Mouse (Mus musculus) adrenal gland, postnatal 14 days (tissue): ENCODE results near the gene Atn1. TPM values are rescaled to one million over a fixed set of nuclear protein-coding genes. Genes with fewer than 3 reads are reported as not detected.

ENCODE experiments used
- DNase-seq: peaks from one replicate; pipeline ENCODE4 v3.0.0; 2021; ENCODE audit warnings: mixed read lengths
- microRNA-seq, 2 experiments: library from miRNA; unstranded; fragments of <30 nt; microRNA quantifications; one replicate each; pipeline ENCODE4 v1.2.0; 2021
- total RNA-seq: library from RNA; stranded (reverse); gene quantifications from 2 replicates; pipeline ENCODE4 v1.2.3, GENCODE M21; 2021

Atn1 gene
- total RNA-seq, 1 experiment from 2014 or later = 70.3 TPM

DNA sequence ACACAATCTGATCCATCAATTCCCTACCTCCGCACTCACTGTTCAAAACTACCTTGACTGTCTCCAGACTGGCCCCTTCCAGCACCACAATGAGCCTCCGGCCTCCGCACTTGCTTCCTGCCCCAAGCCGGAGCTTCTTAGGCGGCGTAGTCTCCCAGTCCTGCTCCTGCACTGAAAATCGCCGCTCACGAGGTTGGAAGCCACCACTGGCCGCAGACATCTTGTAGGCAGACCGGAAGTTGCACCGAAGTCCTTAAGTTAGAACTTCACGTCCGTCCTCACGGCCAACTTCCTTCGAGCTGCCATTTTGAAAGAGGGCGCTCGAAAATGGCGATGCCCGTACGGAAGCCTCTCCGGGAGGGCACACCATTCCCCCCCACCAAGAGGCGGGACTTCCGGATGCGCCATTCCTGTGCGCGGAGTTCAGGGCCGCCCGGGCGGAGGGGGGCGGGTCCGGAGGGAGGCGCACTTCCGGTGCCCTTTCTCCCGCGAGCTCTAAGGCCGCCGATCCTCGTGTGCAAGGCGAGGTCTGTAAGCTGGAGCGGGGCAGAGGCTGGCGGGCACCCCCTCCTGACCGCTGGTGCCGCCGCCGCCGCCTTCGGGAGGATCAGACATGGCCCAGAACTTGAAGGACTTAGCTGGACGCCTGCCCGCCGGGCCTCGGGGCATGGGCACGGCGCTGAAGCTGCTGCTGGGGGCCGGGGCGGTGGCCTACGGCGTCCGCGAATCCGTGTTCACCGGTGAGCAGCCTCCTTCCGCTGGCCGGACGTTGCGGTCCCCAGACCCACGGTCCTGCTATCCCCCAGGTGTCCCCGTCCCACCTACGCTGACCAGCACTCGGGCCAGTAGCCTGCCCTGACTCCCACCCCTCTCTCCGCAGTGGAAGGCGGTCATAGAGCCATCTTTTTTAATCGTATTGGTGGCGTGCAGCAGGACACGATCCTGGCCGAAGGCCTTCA is 44.2 kb downstream of the Atn1 start, which contains the start of the genes Emg1 and Phb2:
TSS of gene Emg1 (minus strand) at position 355 of the 959 bp plus-strand sequence.
TSS of gene Phb2 (plus strand) at position 513 of the 959 bp plus-strand sequence.
- DNase-seq = peak; percentile 99

- DNase-seq = no peak
Observed at GRCm38 (mm10) chr6:124708289-124708889, 47.9 kb downstream of the Atn1 start.

GRCm38 (mm10) chr6:124706061-124706627 is 50.2 kb downstream of the Atn1 start:
- DNase-seq = no peak

DNA sequence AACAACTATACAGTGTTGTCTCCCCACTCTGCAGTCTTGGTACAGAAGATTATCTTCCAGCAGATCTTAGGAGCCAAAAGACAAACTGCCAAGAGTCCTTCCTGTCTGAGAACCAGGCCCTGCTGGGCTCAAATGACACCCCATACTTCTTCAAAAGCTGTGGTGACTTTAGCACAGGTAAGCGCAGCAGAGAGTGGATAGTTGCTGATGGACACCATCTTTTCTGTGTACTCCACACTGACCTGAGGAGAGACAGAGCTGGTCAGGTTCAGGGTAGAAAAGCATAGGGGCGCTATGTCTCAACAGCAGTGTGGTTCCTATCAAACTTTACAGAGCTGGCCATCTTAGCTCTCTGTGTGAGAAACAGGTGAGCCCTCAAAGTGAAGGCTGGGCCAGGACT is 51.9 kb downstream of the Atn1 start:
- DNase-seq = no peak

- no peak for DNase-seq
Observed at GRCm38 (mm10) chr6:124703789-124704188, 52.5 kb downstream of the Atn1 start.

DNA sequence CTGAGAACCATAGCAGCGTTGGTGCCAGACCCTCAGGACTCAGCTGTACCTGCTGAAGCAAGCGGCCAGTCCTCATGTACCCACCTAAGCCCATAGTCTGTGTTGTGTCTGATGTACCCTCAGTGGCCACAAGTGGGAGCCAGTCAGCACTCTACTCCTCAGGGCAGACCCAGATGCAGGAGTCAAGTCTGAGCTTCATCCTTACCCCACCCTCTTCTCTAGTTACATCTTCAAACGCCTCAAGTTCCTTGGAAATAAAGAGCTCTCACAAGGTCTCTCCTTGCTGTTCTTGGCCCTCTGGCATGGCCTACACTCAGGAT is 53.6 kb downstream of the Atn1 start:
- peak; percentile 78 for DNase-seq

GRCm38 (mm10) chr6:124702102-124702783 is 54.1 kb downstream of the Atn1 start:
- DNase-seq = no peak

DNA sequence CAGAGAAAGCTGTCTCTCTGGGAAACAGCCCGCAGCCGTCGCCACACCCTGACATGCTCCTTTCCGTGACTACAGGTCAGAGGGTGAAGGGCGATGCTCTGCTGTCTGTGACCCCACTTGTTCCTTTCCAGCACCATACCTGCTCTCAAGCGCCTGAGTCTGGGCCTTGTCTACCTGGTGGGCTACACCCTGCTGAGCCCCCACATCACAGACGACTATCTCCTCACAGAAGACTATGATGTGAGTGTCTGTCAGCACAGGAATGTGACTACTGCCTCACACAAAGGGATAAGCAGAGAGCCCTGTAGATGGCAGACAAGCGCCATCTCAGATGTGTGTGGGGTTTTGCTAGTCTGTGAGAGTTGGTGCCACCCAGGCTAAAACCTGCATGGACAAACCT is 55.0 kb downstream of the Atn1 start:
- peak; percentile 51 for DNase-seq

DNA sequence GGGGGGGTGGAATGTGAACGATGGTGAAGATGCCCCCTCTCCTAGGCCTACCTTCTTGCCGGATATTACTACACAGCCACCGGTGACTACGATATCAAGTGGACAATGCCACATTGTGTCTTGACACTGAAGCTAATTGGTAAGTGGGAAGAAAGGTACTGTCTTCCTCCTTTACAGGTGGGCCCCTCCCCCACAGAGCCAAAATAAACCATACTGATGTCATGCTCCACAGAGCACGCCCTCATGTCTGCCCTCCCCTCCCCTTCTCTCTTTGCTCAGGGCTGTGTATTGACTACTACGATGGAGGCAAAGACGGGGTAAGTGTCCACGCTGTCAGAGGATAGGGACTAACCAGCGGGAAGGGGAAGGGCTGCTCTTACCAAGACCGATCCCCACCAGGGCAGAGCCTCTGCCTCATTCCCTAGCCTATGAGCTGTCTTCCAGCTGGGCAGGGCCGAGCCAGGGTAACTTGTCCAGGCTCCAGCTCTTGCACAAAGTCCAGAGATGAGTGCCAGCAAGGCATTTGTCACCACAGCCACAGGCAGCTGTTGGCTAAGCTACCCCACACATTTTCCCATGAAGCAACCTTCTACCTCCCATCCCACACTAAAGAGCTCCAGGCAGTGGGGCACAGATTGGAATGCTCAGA is 56.2 kb downstream of the Atn1 start:
- DNase-seq = peak; percentile 91

- no peak for DNase-seq
Observed at GRCm38 (mm10) chr6:124699366-124699765, 57.0 kb downstream of the Atn1 start.

DNA sequence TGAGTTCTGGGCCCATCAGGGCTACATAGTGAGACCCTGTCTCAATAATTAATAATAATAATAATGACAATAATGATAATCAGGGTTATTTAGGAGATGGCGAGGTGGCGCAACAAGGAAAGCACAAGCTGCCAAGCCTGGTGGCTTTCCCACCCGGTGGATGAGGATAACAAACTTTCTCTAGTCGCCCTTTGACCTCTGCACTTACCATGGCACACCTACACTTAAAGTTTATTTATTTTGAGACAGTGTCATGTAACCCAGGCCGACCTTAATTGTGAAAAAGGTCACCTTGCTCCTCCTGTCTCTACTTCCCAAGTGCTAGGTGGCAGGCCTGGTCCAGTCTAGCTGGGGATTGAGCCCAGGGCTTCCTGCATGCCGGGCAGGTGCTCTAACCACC is 57.6 kb downstream of the Atn1 start:
- no peak for DNase-seq

DNA sequence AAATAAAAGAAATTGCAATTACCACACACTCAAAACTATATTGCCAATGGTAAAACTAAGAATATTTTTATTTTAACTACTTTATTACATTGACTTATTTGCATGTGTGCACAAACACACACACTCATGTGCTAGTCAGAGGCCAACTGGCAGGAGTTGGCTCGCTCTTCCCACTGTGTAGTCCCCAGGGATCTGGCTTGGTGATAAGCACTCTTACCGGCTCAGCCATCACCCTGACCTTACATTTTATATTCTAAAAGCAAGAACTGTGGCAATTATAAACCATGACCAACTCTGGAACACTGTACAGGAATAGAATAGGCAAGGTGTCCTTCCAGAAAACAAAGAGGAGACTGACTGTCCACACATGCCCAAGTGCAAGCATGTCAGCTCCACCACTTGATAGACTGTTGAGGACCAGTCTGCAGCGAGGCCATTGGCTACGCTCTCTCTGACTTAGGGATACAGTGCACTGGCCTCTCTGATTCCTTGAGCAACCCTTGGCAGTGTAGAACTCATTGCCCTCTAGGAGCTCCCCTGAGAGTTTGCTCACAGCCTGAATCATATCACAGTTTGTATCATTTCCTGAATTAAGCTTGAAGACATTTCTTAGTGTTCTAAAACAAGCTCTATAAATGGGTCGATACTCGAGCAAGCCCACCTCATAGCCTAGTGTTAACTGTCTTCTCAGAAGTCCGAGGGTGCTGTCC is 59.7 kb downstream of the Atn1 start:
- no peak for DNase-seq

GRCm38 (mm10) chr6:124694166-124694955 is 62.0 kb downstream of the Atn1 start:
- DNase-seq = peak; percentile 81

DNA sequence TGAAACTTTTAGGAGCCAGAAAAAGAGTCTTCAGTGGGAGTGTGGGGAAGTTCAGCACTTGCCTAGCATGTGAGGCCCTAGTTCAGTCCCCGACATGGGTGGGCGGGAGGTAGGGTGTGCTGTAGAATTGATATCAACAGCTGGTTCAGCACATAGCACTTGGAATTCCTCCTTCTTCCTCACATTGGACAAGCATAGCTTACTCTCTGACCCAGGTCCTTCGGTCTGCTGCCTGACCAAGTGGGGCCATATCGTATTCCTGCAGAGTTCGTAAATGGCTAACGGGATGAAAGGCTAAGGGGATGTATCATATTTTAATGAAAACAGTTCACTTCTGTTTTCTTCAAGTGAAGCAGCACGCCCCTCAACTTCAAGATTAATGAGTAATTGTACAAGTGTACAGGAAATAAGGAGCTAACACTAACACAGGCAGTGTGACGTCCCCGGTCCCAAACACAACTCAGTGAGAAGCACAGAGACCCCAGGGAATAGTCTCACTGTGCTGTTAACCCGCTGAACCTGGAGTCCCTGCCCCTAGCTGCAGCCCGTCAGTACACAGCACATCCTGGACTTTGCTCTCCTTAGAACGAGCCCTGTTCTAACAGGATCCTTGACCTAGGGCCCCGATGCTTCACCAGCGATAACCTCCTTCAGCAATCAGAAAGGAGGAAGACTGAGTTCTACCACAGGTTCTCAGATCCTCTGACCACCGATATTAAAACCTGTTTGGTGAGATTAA is 62.9 kb downstream of the Atn1 start:
- DNase-seq = no peak

Small RNA genes within 50 kb of the gene (microRNA-seq; reads per million reads assigned to microRNA genes)
- 4.2 to 13.2 reads per million in 2 experiments for gene Mir141
- 53.3 to 54.0 reads per million in 2 experiments for gene Mir200c

Other genes with a start within 250 kb of the Atn1 start
- 34.4 and 39.6 TPM in 2 replicates for gene C1ra, start 244.1 kb downstream of the Atn1 start, total RNA-seq
- 51.8 and 66.5 TPM in 2 replicates for gene C1s1, start 214.2 kb downstream of the Atn1 start, total RNA-seq
- 3.1 and 6.0 TPM in 2 replicates for gene C1rb, start 186.2 kb downstream of the Atn1 start, total RNA-seq
- 2.7 and 2.9 TPM in 2 replicates for gene C1s2, start 120.4 kb downstream of the Atn1 start, total RNA-seq
- gene Lpcat3, start 93.5 kb downstream of the Atn1 start, total RNA-seq = 78.0 and 82.3 TPM in 2 replicates
- gene Emg1, start 44.3 kb downstream of the Atn1 start, total RNA-seq = 79.7 and 87.9 TPM in 2 replicates
- gene Phb2, start 44.2 kb downstream of the Atn1 start, total RNA-seq = 392 and 412 TPM in 2 replicates
- gene Ptpn6, start 17.8 kb downstream of the Atn1 start, total RNA-seq = 7.3 and 23.1 TPM in 2 replicates
- 338 and 346 TPM in 2 replicates for gene Grcc10, start 15.2 kb downstream of the Atn1 start, total RNA-seq
- not detected in 2 replicates for gene Gm45234, start 503 bp downstream of the Atn1 start, total RNA-seq
- gene Eno2, start 13.1 kb upstream of the Atn1 start, total RNA-seq = 13.0 and 18.9 TPM in 2 replicates
- not detected in 2 replicates for gene Lrrc23, start 23.2 kb upstream of the Atn1 start, total RNA-seq
- 13.0 and 14.6 TPM in 2 replicates for gene Spsb2, start 52.1 kb upstream of the Atn1 start, total RNA-seq
- 425 and 436 TPM in 2 replicates for gene Tpi1, start 57.8 kb upstream of the Atn1 start, total RNA-seq
- gene Usp5, start 73.0 kb upstream of the Atn1 start, total RNA-seq = 83.2 and 103 TPM in 2 replicates
- 22.2 and 26.1 TPM in 2 replicates for gene Cdca3, start 73.0 kb upstream of the Atn1 start, total RNA-seq
- gene Gnb3, start 83.8 kb upstream of the Atn1 start, total RNA-seq = 9.4 and 9.5 TPM in 2 replicates
- 21.4 and 26.1 TPM in 2 replicates for gene P3h3, start 101.2 kb upstream of the Atn1 start, total RNA-seq
- 1.6 and 2.3 TPM in 2 replicates for gene Gpr162, start 107.5 kb upstream of the Atn1 start, total RNA-seq
- gene Cd4, start 131.7 kb upstream of the Atn1 start, total RNA-seq = 1.4 and 13.0 TPM in 2 replicates
- gene Lag3, start 155.2 kb upstream of the Atn1 start, total RNA-seq = 1.5 and 2.5 TPM in 2 replicates
- gene Ptms, start 163.6 kb upstream of the Atn1 start, total RNA-seq = 917 and 925 TPM in 2 replicates
- 274 and 276 TPM in 2 replicates for gene Mlf2, start 174.9 kb upstream of the Atn1 start, total RNA-seq
- gene Cops7a, start 209.0 kb upstream of the Atn1 start, total RNA-seq = 117 and 122 TPM in 2 replicates
- 4.8 and 5.4 TPM in 2 replicates for gene Pianp, start 240.2 kb upstream of the Atn1 start, total RNA-seq